Mouse (Mus musculus): ENCODE data around the gene Prm1.

Gene Prm1

GRCm38 (mm10) chr16:10782377-10783151, 23.1 kb downstream of the Prm1 start:
- DNase-seq (ENCODE audit: low spot score), result no peak

- DNase-seq (ENCODE audit: low spot score), result no peak
Measured at GRCm38 (mm10) chr16:10781862-10782371, 23.7 kb downstream of the Prm1 start.

- no peak for DNase-seq (ENCODE audit: low spot score)
Measured at GRCm38 (mm10) chr16:10780631-10781120, 25.0 kb downstream of the Prm1 start.

GRCm38 (mm10) chr16:10777579-10778160, 28.0 kb downstream of the Prm1 start:
- DNase-seq (ENCODE audit: low spot score), result no peak

GRCm38 (mm10) chr16:10776322-10776721, 29.3 kb downstream of the Prm1 start:
- no peak for DNase-seq (ENCODE audit: low spot score)

- DNase-seq (ENCODE audit: low spot score), result no peak
Measured at GRCm38 (mm10) chr16:10774726-10775125, 30.9 kb downstream of the Prm1 start.

- DNase-seq (ENCODE audit: low spot score), result no peak
Measured at GRCm38 (mm10) chr16:10773543-10773942, 32.1 kb downstream of the Prm1 start.

- no peak for DNase-seq (ENCODE audit: low spot score)
Measured at GRCm38 (mm10) chr16:10771769-10772510, 33.7 kb downstream of the Prm1 start.

- DNase-seq (ENCODE audit: low spot score), result no peak
Measured at GRCm38 (mm10) chr16:10770531-10771325, 34.9 kb downstream of the Prm1 start.

GRCm38 (mm10) chr16:10769661-10770060, 36.0 kb downstream of the Prm1 start:
- no peak for DNase-seq (ENCODE audit: low spot score)

GRCm38 (mm10) chr16:10768821-10769220, 36.8 kb downstream of the Prm1 start:
- DNase-seq (ENCODE audit: low spot score), result no peak

- DNase-seq (ENCODE audit: low spot score), result peak; percentile 83
Measured at GRCm38 (mm10) chr16:10767158-10767557, 38.5 kb downstream of the Prm1 start.

- no peak for DNase-seq (ENCODE audit: low spot score)
Measured at GRCm38 (mm10) chr16:10764323-10764722, 41.3 kb downstream of the Prm1 start.

- DNase-seq (ENCODE audit: low spot score), result no peak
Measured at GRCm38 (mm10) chr16:10763540-10764264, 41.9 kb downstream of the Prm1 start.

GRCm38 (mm10) chr16:10762569-10763180, 43.0 kb downstream of the Prm1 start:
- no peak for DNase-seq (ENCODE audit: low spot score)

- DNase-seq (ENCODE audit: low spot score), result no peak
Measured at GRCm38 (mm10) chr16:10761182-10761581, 44.5 kb downstream of the Prm1 start.

- no peak for DNase-seq (ENCODE audit: low spot score)
Measured at GRCm38 (mm10) chr16:10756168-10756567, 49.5 kb downstream of the Prm1 start.

GRCm38 (mm10) chr16:10754521-10755296, 50.9 kb downstream of the Prm1 start:
- DNase-seq (ENCODE audit: low spot score), result no peak

- DNase-seq (ENCODE audit: low spot score), result no peak
Measured at GRCm38 (mm10) chr16:10749824-10750223, 55.8 kb downstream of the Prm1 start.

- no peak for DNase-seq (ENCODE audit: low spot score)
Measured at GRCm38 (mm10) chr16:10749226-10749625, 56.4 kb downstream of the Prm1 start.
